14 mouse cellular contexts compared by ENCODE assay signal in the genomic region with DNA sequence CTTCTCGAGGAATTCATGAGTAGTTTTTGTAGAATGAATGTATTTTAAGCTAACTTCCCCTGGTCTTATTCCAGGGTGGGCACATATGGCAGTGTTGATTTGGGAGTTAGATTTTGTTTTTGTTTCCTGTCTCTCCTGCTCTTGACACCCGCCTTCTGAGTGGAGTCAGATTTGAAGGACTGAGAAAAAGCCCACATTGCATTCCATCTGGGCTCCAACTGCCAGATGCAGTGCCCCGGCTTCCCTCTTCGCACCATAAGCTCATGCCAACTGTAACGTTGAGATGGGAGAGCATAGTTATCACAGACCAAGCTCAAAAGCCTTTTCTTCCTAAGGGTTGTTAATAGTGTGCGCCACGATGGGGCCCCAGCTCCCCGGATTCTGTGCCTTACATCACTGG. TPM values are rescaled to one million over a fixed set of nuclear protein-coding genes. Genes with fewer than 3 reads are reported as not detected.
DNase-seq lines count a peak whose midpoint lies in the region; ATAC-seq and TF ChIP-seq lines count a peak whose summit lies in the region.
"Had no signal": no experiment of that assay in that cellular context is flagged by ENCODE, and none has a peak within 500 bp of the region (broad histone marks: within the 10 kb centered on the region; RNA-seq: fewer than 3 reads in every experiment).

No protein-coding gene starts in this region.

- no peaks in the 10 kb centered on the region for H3K27me3 ChIP-seq in forebrain, embryonic 15.5 days
- 0 out of 2 replicates have a peak, but pooled peaks cover 9% of the 10 kb centered on the region for H3K27me3 ChIP-seq in forebrain, embryonic 10.5 days (ENCODE audit: poor library complexity, severe bottlenecking)
- no peaks in the 10 kb centered on the region for H3K27me3 ChIP-seq in forebrain, postnatal 0 days (ENCODE audit: insufficient read depth, low read length)
- H3K27me3 ChIP-seq in intestine, embryonic 16.5 days (replicated peaks; ENCODE audit: control insufficient read depth, insufficient read depth, low read length) = no peaks in the 10 kb centered on the region
- H3K27me3 ChIP-seq: neural tube, embryonic 13.5 days had no signal

- H3K36me3 ChIP-seq in forebrain, embryonic 15.5 days = no peaks in the 10 kb centered on the region
- H3K36me3 ChIP-seq in forebrain, embryonic 10.5 days (replicated peaks) = no peaks in the 10 kb centered on the region
- no peaks in the 10 kb centered on the region for H3K36me3 ChIP-seq in forebrain, postnatal 0 days (ENCODE audit: insufficient read depth)
- H3K36me3 ChIP-seq in intestine, embryonic 16.5 days (ENCODE audit: control insufficient read depth, insufficient read depth, low read length) = no peaks in the 10 kb centered on the region
- H3K36me3 ChIP-seq: limb, embryonic 10.5 days; neural tube, embryonic 13.5 days had no signal

- peak overlapping the region; percentile 25 for H3K4me2 ChIP-seq in forebrain, embryonic 15.5 days (replicated peaks)
- H3K4me2 ChIP-seq in forebrain, postnatal 0 days (ENCODE audit: low read depth) = peak overlapping the region; percentile 19
- H3K4me2 ChIP-seq in intestine, embryonic 16.5 days (ENCODE audit: low read depth, low read length) = no peak overlapping the region
- H3K4me2 ChIP-seq: neural tube, embryonic 13.5 days had no signal

- DNase-seq in forebrain, embryonic 10.5 days (ENCODE audit: extremely low spot score, low spot score) = no peak
- peak; percentile 90 for DNase-seq in forebrain, postnatal 0 days
- peak; percentile 36 to 47 for DNase-seq in layer of hippocampus, postnatal 10 days (ENCODE audit: low spot score in 2 of 2)
- DNase-seq in right cerebral cortex, adult 2 months (ENCODE audit: low spot score in 2 of 2) = peak; percentile 67 to 69
- no peak for DNase-seq in yolk sac, embryonic 10.5 days (ENCODE audit: low spot score)
- DNase-seq: kidney, adult 11 months had no signal

- H3K4me3 ChIP-seq in forebrain, embryonic 15.5 days = no peak overlapping the region
- H3K4me3 ChIP-seq in forebrain, embryonic 10.5 days = no peak overlapping the region
- H3K4me3 ChIP-seq in forebrain, postnatal 0 days (ENCODE audit: low read depth, low read length) = no peak overlapping the region
- H3K4me3 ChIP-seq in intestine, embryonic 16.5 days (ENCODE audit: low read length) = no peak overlapping the region
- H3K4me3 ChIP-seq: limb, embryonic 10.5 days; neural tube, embryonic 13.5 days had no signal

- 38% methylated on average over 8 of the region's 8 CpGs for WGBS in forebrain, embryonic 15.5 days
- WGBS in forebrain, embryonic 10.5 days = 63% methylated on average over 8 of the region's 8 CpGs
- 35% methylated on average over 8 of the region's 8 CpGs for WGBS in forebrain, postnatal 0 days
- WGBS in intestine, embryonic 16.5 days = 56% methylated on average over 8 of the region's 8 CpGs

- H3K9me3 ChIP-seq in forebrain, embryonic 15.5 days = no peaks in the 10 kb centered on the region
- no peaks in the 10 kb centered on the region for H3K9me3 ChIP-seq in forebrain, embryonic 10.5 days
- H3K9me3 ChIP-seq in forebrain, postnatal 0 days (ENCODE audit: low read length) = no peaks in the 10 kb centered on the region
- H3K9me3 ChIP-seq in intestine, embryonic 16.5 days (ENCODE audit: control insufficient read depth, low read length) = no peaks in the 10 kb centered on the region
- H3K9me3 ChIP-seq: limb, embryonic 10.5 days; neural tube, embryonic 13.5 days had no signal

- H3K4me1 ChIP-seq in forebrain, embryonic 15.5 days = 0 out of 2 replicates have a peak, but pooled peaks cover 4% of the 10 kb centered on the region
- 0 out of 2 replicates have a peak, but pooled peaks cover 9% of the 10 kb centered on the region for H3K4me1 ChIP-seq in forebrain, embryonic 10.5 days
- no peaks in the 10 kb centered on the region for H3K4me1 ChIP-seq in forebrain, postnatal 0 days (ENCODE audit: insufficient read depth)
- no peaks in the 10 kb centered on the region for H3K4me1 ChIP-seq in intestine, embryonic 16.5 days (ENCODE audit: control insufficient read depth, insufficient read depth, low read length)
- H3K4me1 ChIP-seq: limb, embryonic 10.5 days; neural tube, embryonic 13.5 days had no signal

- TF ChIP-seq CTCF in forebrain, postnatal 0 days (IDR thresholded peaks at IDR 0.05; ENCODE audit: low read depth) = no peak

- H3K9ac ChIP-seq in forebrain, embryonic 15.5 days (replicated peaks) = no peak overlapping the region
- H3K9ac ChIP-seq in forebrain, postnatal 0 days = no peak overlapping the region
- H3K9ac ChIP-seq in intestine, embryonic 16.5 days (ENCODE audit: low read depth, low read length) = no peak overlapping the region
- H3K9ac ChIP-seq: neural tube, embryonic 13.5 days had no signal

- peak overlapping the region; percentile 85 for H3K27ac ChIP-seq in forebrain, embryonic 15.5 days (replicated peaks)
- H3K27ac ChIP-seq in forebrain, embryonic 10.5 days = no peak overlapping the region
- no peak overlapping the region for H3K27ac ChIP-seq in forebrain, postnatal 0 days (ENCODE audit: low read depth, low read length)
- H3K27ac ChIP-seq in intestine, embryonic 16.5 days (ENCODE audit: low read length) = no peak overlapping the region
- H3K27ac ChIP-seq: limb, embryonic 10.5 days; neural tube, embryonic 13.5 days had no signal

- peak; percentile 91 for ATAC-seq in forebrain, embryonic 15.5 days (replicated peaks)
- ATAC-seq in forebrain, postnatal 0 days = peak; percentile 92
- no peak; the same call in 1 of the 2 replicates for ATAC-seq in erythroblast, adult 5-6 weeks (replicated peaks; ENCODE audit: low FRiP score, poor library complexity, severe bottlenecking)
- no peak for ATAC-seq in intestine, embryonic 16.5 days

RNA-seq across cellular contexts. Expression of gene Fsip1, which starts 5.9 kb away (rescaled TPM):
- polyA plus RNA-seq in forebrain, embryonic 15.5 days (2015; fragmentation: Nextera tagmentation; extraction: Ambion mirVana) = 3.3 TPM in 2 replicates
- 2.4 and 2.5 TPM in 2 replicates for polyA plus RNA-seq in forebrain, embryonic 10.5 days (2016; fragmentation: Nextera tagmentation; extraction: Ambion mirVana)
- total RNA-seq in forebrain, postnatal 0 days (2014; rRNA removed) = 2.9 and 3.7 TPM in 2 replicates
- 4.0 and 5.7 TPM in 2 replicates for polyA plus RNA-seq in forebrain, postnatal 0 days (2015; fragmentation: Nextera tagmentation; extraction: Ambion mirVana)
- 1 to 10 TPM; 2.1 to 2.8 TPM for total RNA-seq in layer of hippocampus, postnatal 10 days (2021)
- not detected in 2 replicates for total RNA-seq in erythroblast, adult 5-6 weeks (2015; ENCODE audit: low replicate concordance)
- total RNA-seq in erythroblast, adult 5-6 weeks (2017; ENCODE audit: low replicate concordance) = not detected in 2 replicates
- polyA plus RNA-seq in intestine, embryonic 16.5 days (2015; fragmentation: Nextera tagmentation; extraction: Ambion mirVana) = 0.07 and 0.17 TPM in 2 replicates
- total RNA-seq: gastrocnemius, postnatal 4 days; heart, postnatal 36 days; MEL had no signal

Comparison
In these comparisons a context has a peak if more than half of its experiments do, and no peak if none do; other contexts are left out.
1. DNase-seq: peak in forebrain, postnatal 0 days (single experiment), layer of hippocampus, postnatal 10 days (2 of 2) and right cerebral cortex, adult 2 months (2 of 2); none in forebrain, embryonic 10.5 days (single experiment) and yolk sac, embryonic 10.5 days (single experiment).
2. ATAC-seq: peak in forebrain, embryonic 15.5 days (single experiment) and forebrain, postnatal 0 days (single experiment); none in erythroblast, adult 5-6 weeks (single experiment) and intestine, embryonic 16.5 days (single experiment).